Mouse (Mus musculus): Measurements from ENCODE around the gene Dscam. TPM values are rescaled to one million over a fixed set of nuclear protein-coding genes. Genes with fewer than 3 reads are reported as not detected.

Dscam gene
- polyA plus RNA-seq, 3 experiments from 2014 or later: 0.79 to 2.3 (median 1.0) TPM

GRCm38 (mm10) chr16:97105266-97105665 is 65.3 kb downstream of the Dscam start:
- no peak for ATAC-seq

- no peak for ATAC-seq
Observed at GRCm38 (mm10) chr16:97103046-97103445, 67.5 kb downstream of the Dscam start.

GRCm38 (mm10) chr16:97100091-97100490 is 70.5 kb downstream of the Dscam start:
- no peak for ATAC-seq

- ATAC-seq: no peak
Observed at GRCm38 (mm10) chr16:97098508-97098907, 72.0 kb downstream of the Dscam start.

GRCm38 (mm10) chr16:97096709-97097108 is 73.8 kb downstream of the Dscam start:
- ATAC-seq: no peak

GRCm38 (mm10) chr16:97095496-97095895 is 75.1 kb downstream of the Dscam start:
- no peak for ATAC-seq

- ATAC-seq: no peak
Observed at GRCm38 (mm10) chr16:97089339-97089738, 81.2 kb downstream of the Dscam start.

GRCm38 (mm10) chr16:97083694-97084093 is 86.9 kb downstream of the Dscam start:
- no peak for ATAC-seq

- no peak for ATAC-seq
Observed at GRCm38 (mm10) chr16:97075920-97076572, 94.5 kb downstream of the Dscam start.

- no peak for ATAC-seq
Observed at GRCm38 (mm10) chr16:97075137-97075902, 95.2 kb downstream of the Dscam start.

- ATAC-seq: no peak
Observed at GRCm38 (mm10) chr16:97073847-97074246, 96.7 kb downstream of the Dscam start.

- no peak for ATAC-seq
Observed at GRCm38 (mm10) chr16:97072624-97073023, 97.9 kb downstream of the Dscam start.

GRCm38 (mm10) chr16:97066856-97067255 is 103.7 kb downstream of the Dscam start:
- no peak for ATAC-seq

GRCm38 (mm10) chr16:97062207-97062606 is 108.3 kb downstream of the Dscam start:
- ATAC-seq: no peak

- ATAC-seq: no peak
Observed at GRCm38 (mm10) chr16:97061390-97061789, 109.2 kb downstream of the Dscam start.

GRCm38 (mm10) chr16:97060736-97061135 is 109.8 kb downstream of the Dscam start:
- no peak for ATAC-seq

- no peak for ATAC-seq
Observed at GRCm38 (mm10) chr16:97060276-97060675, 110.3 kb downstream of the Dscam start.

GRCm38 (mm10) chr16:97035271-97035670 is 135.3 kb downstream of the Dscam start:
- ATAC-seq: no peak

GRCm38 (mm10) chr16:97033540-97034058 is 137.0 kb downstream of the Dscam start:
- ATAC-seq: no peak

GRCm38 (mm10) chr16:97027701-97028100 is 142.9 kb downstream of the Dscam start:
- no peak for ATAC-seq

- ATAC-seq: no peak
Observed at GRCm38 (mm10) chr16:97026803-97027202, 143.7 kb downstream of the Dscam start.

- no peak for ATAC-seq
Observed at GRCm38 (mm10) chr16:97024406-97024805, 146.1 kb downstream of the Dscam start.

GRCm38 (mm10) chr16:97021496-97021895 is 149.1 kb downstream of the Dscam start:
- ATAC-seq: no peak

- no peak for ATAC-seq
Observed at GRCm38 (mm10) chr16:97018304-97018703, 152.2 kb downstream of the Dscam start.

Measured in inflammation-experienced regulatory T-cells, adult 6 months (primary cell).